Mouse (Mus musculus): Measurements from ENCODE around the gene Snrnp35. TPM values are rescaled to one million over a fixed set of nuclear protein-coding genes. Genes with fewer than 3 reads are reported as not detected.
A peak's percentile ranks its signal among the peaks of the same experiment; 100 is the strongest.

Gene Snrnp35
- polyA plus RNA-seq, 1 experiment from 2014 or later: 17.5 TPM

- DNase-seq (ENCODE audit: low spot score): no peak
These were observed 20.5 kb upstream of the Snrnp35 start for GRCm38 (mm10) chr5:124462297-124463025.

GRCm38 (mm10) chr5:124463462-124463861, 19.5 kb upstream of the Snrnp35 start:
- no peak for DNase-seq (ENCODE audit: low spot score)

GRCm38 (mm10) chr5:124464905-124465304, 18.0 kb upstream of the Snrnp35 start:
- DNase-seq (ENCODE audit: low spot score): no peak

- DNase-seq (ENCODE audit: low spot score): no peak
These were observed 15.2 kb upstream of the Snrnp35 start for GRCm38 (mm10) chr5:124467766-124468165.

- no peak for DNase-seq (ENCODE audit: low spot score)
These were observed 14.6 kb upstream of the Snrnp35 start for GRCm38 (mm10) chr5:124468365-124468764.

GRCm38 (mm10) chr5:124469486-124469885, 13.4 kb upstream of the Snrnp35 start:
- DNase-seq (ENCODE audit: low spot score): no peak

- no peak for DNase-seq (ENCODE audit: low spot score)
These were observed 12.3 kb upstream of the Snrnp35 start for GRCm38 (mm10) chr5:124470591-124471171.

- no peak for DNase-seq (ENCODE audit: low spot score)
These were observed 4.1 kb upstream of the Snrnp35 start for GRCm38 (mm10) chr5:124478873-124479204.

GRCm38 (mm10) chr5:124480119-124480518, 2.8 kb upstream of the Snrnp35 start:
- peak; percentile 48 for DNase-seq (ENCODE audit: low spot score)

GRCm38 (mm10) chr5:124481714-124482113, 1.2 kb upstream of the Snrnp35 start:
- no peak for DNase-seq (ENCODE audit: low spot score)

- no peak for DNase-seq (ENCODE audit: low spot score)
These were observed 433 bp upstream of the Snrnp35 start for GRCm38 (mm10) chr5:124482436-124482965.

- no peak for DNase-seq (ENCODE audit: low spot score)
These were observed 892 bp downstream of the Snrnp35 start for GRCm38 (mm10) chr5:124483655-124484396.

GRCm38 (mm10) chr5:124485654-124486053, 2.7 kb downstream of the Snrnp35 start:
- DNase-seq (ENCODE audit: low spot score): no peak

GRCm38 (mm10) chr5:124488885-124489284, 6.0 kb downstream of the Snrnp35 start:
- DNase-seq (ENCODE audit: low spot score): no peak

- no peak for DNase-seq (ENCODE audit: low spot score)
These were observed 8.8 kb downstream of the Snrnp35 start for GRCm38 (mm10) chr5:124491732-124492131.

- no peak for DNase-seq (ENCODE audit: low spot score)
These were observed 9.7 kb downstream of the Snrnp35 start for GRCm38 (mm10) chr5:124492618-124493017.

- no peak for DNase-seq (ENCODE audit: low spot score)
These were observed 10.5 kb downstream of the Snrnp35 start for GRCm38 (mm10) chr5:124493455-124493854.

GRCm38 (mm10) chr5:124495547-124495946, 12.6 kb downstream of the Snrnp35 start:
- DNase-seq (ENCODE audit: low spot score): peak; percentile 79

- peak; percentile 69 for DNase-seq (ENCODE audit: low spot score)
These were observed 13.9 kb downstream of the Snrnp35 start for GRCm38 (mm10) chr5:124496614-124497514.

GRCm38 (mm10) chr5:124498221-124498876, 15.4 kb downstream of the Snrnp35 start:
- DNase-seq (ENCODE audit: low spot score): no peak

- DNase-seq (ENCODE audit: low spot score): no peak
These were observed 16.1 kb downstream of the Snrnp35 start for GRCm38 (mm10) chr5:124499001-124499400.
